Mouse (Mus musculus) CH12.LX (cell line): ENCODE measurements at regions not wholly inside any gene's neighbourhood (a gene's known extent, or its start where the extent isn't known, plus 50 kb on each side); places are given as distances from the start of the nearest gene placed in this dataset.

Experiments
- DNase-seq: peaks from one replicate; pipeline ENCODE4 v3.0.0-alpha.2; 2013; ENCODE audit errors: extremely low read depth
- H3K27ac ChIP-seq: 2 replicates; pipeline ENCODE4 v1.5.1; 2012; ENCODE audit warnings: low read depth, mild to moderate bottlenecking, control low read depth, moderate library complexity; ENCODE audit not compliant: insufficient read depth
- H3K27me3 ChIP-seq: replicated peaks from 2 replicates; pipeline ENCODE3; 2012; ENCODE audit warnings: inconsistent platforms
- H3K36me3 ChIP-seq, 2 experiments: replicated peaks in 1 of 2; 2 replicates each; pipeline versions ENCODE3 to v1.6.1; 2012; ENCODE audit warnings: inconsistent platforms in 1 of 2, low read length in 1 of 2, mild to moderate bottlenecking in 1 of 2, mixed read lengths in 1 of 2, moderate library complexity in 1 of 2; ENCODE audit not compliant: control insufficient read depth in 1 of 2, insufficient read depth in 1 of 2
- H3K4me1 ChIP-seq, 2 experiments: 2 replicates each; pipeline ENCODE4 v1.6.1; 2012; ENCODE audit warnings: inconsistent platforms in 1 of 2, moderate library complexity in 1 of 2; ENCODE audit not compliant: insufficient read depth in 2 of 2, control insufficient read depth in 1 of 2
- H3K4me2 ChIP-seq: 2 replicates; pipeline ENCODE4 v1.6.1; 2012; ENCODE audit warnings: low read depth, mild to moderate bottlenecking, control low read depth; ENCODE audit not compliant: poor library complexity, insufficient read depth, severe bottlenecking
- H3K4me3 ChIP-seq, 3 experiments: fragments of 150-350 bp in 1 of 3; sonication (generic) in 1 of 3; replicated peaks in 1 of 3; 2 replicates each; pipeline versions ENCODE3 to v1.5.1; 2011 to 2012; ENCODE audit warnings: low read depth in 2 of 3, low read length in 2 of 3, mild to moderate bottlenecking in 2 of 3, moderate library complexity in 2 of 3, control low read depth in 1 of 3, improper control_type of control experiment in 1 of 3, inconsistent platforms in 1 of 3, mixed read lengths in 1 of 3; ENCODE audit not compliant: poor library complexity in 1 of 3
- H3K79me2 ChIP-seq: replicated peaks from 2 replicates; pipeline ENCODE4 v1.6.1; 2012; ENCODE audit warnings: mild to moderate bottlenecking, moderate library complexity; ENCODE audit not compliant: control insufficient read depth, poor library complexity, insufficient read depth, severe bottlenecking; ENCODE audit errors: extremely low read depth
- H3K9ac ChIP-seq: 2 replicates; pipeline ENCODE4 v1.6.1; 2012; ENCODE audit warnings: low read depth, mild to moderate bottlenecking, control low read depth, moderate library complexity; ENCODE audit not compliant: insufficient read depth
- H3K9me3 ChIP-seq: replicated peaks from 2 replicates; pipeline ENCODE3; 2012; ENCODE audit warnings: low read length, inconsistent platforms, mixed read lengths
- CHD2 ChIP-seq: IDR thresholded peaks from 2 replicates; pipeline ENCODE4 v1.6.1; 2011; ENCODE audit warnings: low read length, improper control_type of control experiment
- CTCF ChIP-seq, 2 experiments: IDR thresholded peaks in 1 of 2; conservative IDR thresholded peaks in 1 of 2; 2 replicates each; pipeline ENCODE4 v1.5.1; 2011 to 2012; ENCODE audit warnings: low read depth in 2 of 2, low read length in 2 of 2, improper control_type of control experiment in 1 of 2, inconsistent platforms in 1 of 2, mild to moderate bottlenecking in 1 of 2, moderate library complexity in 1 of 2
- E2F4 ChIP-seq: IDR thresholded peaks from 2 replicates; pipeline ENCODE4 v1.6.1; 2011; ENCODE audit warnings: low read depth, low read length, improper control_type of control experiment; ENCODE audit not compliant: insufficient replicate concordance
- ELF1 ChIP-seq: IDR thresholded peaks from 2 replicates; pipeline ENCODE4 v1.6.1; 2014; ENCODE audit warnings: low read depth, mild to moderate bottlenecking, inconsistent platforms, low read length, improper control_type of control experiment
- EP300 ChIP-seq: IDR thresholded peaks from 2 replicates; pipeline ENCODE4 v1.6.1; 2011; ENCODE audit warnings: low read length, improper control_type of control experiment
- ETS1 ChIP-seq: conservative IDR thresholded peaks from 2 replicates; pipeline ENCODE4 v1.6.1; 2012; ENCODE audit warnings: low read depth, mild to moderate bottlenecking, inconsistent platforms, low read length, improper control_type of control experiment, moderate library complexity
- GABPA ChIP-seq: IDR thresholded peaks from 2 replicates; pipeline ENCODE4 v1.6.1; 2012; ENCODE audit warnings: low read depth, low read length, improper control_type of control experiment, inconsistent platforms; ENCODE audit not compliant: insufficient replicate concordance
- HCFC1 ChIP-seq: IDR thresholded peaks from 2 replicates; pipeline ENCODE4 v1.6.1; 2012; ENCODE audit warnings: low read depth, mild to moderate bottlenecking, inconsistent platforms, low read length, improper control_type of control experiment
- IRF4 ChIP-seq: IDR thresholded peaks from 2 replicates; pipeline ENCODE4 v1.6.1; 2014; ENCODE audit warnings: low read depth, mild to moderate bottlenecking, inconsistent platforms, low read length, improper control_type of control experiment
- JUND ChIP-seq: conservative IDR thresholded peaks from 2 replicates; pipeline ENCODE4 v1.6.1; 2011; ENCODE audit warnings: low read depth, low read length, improper control_type of control experiment
- MAFK ChIP-seq: IDR thresholded peaks from 2 replicates; pipeline ENCODE4 v1.6.1; 2011; ENCODE audit warnings: low read length, improper control_type of control experiment; ENCODE audit not compliant: insufficient replicate concordance
- MAX ChIP-seq: IDR thresholded peaks from 2 replicates; pipeline ENCODE4 v1.6.1; 2011; ENCODE audit warnings: low read length, improper control_type of control experiment
- MAZ ChIP-seq: IDR thresholded peaks from 2 replicates; pipeline ENCODE4 v1.6.1; 2012; ENCODE audit warnings: low read depth, mild to moderate bottlenecking, inconsistent platforms, low read length, improper control_type of control experiment, moderate library complexity
- MEF2A ChIP-seq: IDR thresholded peaks from 2 replicates; pipeline ENCODE4 v1.6.1; 2014; ENCODE audit warnings: low read depth, mild to moderate bottlenecking, inconsistent platforms, low read length, improper control_type of control experiment, borderline replicate concordance
- MXI1 ChIP-seq: IDR thresholded peaks from 2 replicates; pipeline ENCODE4 v1.6.1; 2011; ENCODE audit warnings: mild to moderate bottlenecking, low read depth, low read length, improper control_type of control experiment
- NRF1 ChIP-seq: IDR thresholded peaks from 2 replicates; pipeline ENCODE4 v1.6.1; 2014; ENCODE audit warnings: low read depth, mild to moderate bottlenecking, inconsistent platforms, low read length, improper control_type of control experiment, moderate library complexity
- PAX5 ChIP-seq: IDR thresholded peaks from 2 replicates; pipeline ENCODE4 v1.6.1; 2012; ENCODE audit warnings: low read length, inconsistent platforms, mixed read lengths
- POLR2AphosphoS2 ChIP-seq: IDR thresholded peaks from 2 replicates; pipeline ENCODE4 v1.6.1; 2011; ENCODE audit warnings: low read depth, low read length, improper control_type of control experiment
- RAD21 ChIP-seq: IDR thresholded peaks from 2 replicates; pipeline ENCODE4 v1.6.1; 2011; ENCODE audit warnings: low read depth, mild to moderate bottlenecking, low read length, improper control_type of control experiment, moderate library complexity
- RCOR1 ChIP-seq: conservative IDR thresholded peaks from 2 replicates; pipeline ENCODE4 v1.6.1; 2012; ENCODE audit warnings: low read depth, mild to moderate bottlenecking, inconsistent platforms, low read length, improper control_type of control experiment
- SIN3A ChIP-seq: IDR thresholded peaks from 2 replicates; pipeline ENCODE4 v1.6.1; 2012; ENCODE audit warnings: low read length, improper control_type of control experiment, inconsistent platforms
- UBTF ChIP-seq: IDR thresholded peaks from 2 replicates; pipeline ENCODE4 v1.6.1; 2012; ENCODE audit warnings: low read depth, mild to moderate bottlenecking, inconsistent platforms, low read length, improper control_type of control experiment, moderate library complexity
- USF2 ChIP-seq: conservative IDR thresholded peaks from 2 replicates; pipeline ENCODE4 v1.6.1; 2011; ENCODE audit warnings: low read depth, low read length, improper control_type of control experiment
- ZC3H11A ChIP-seq: IDR thresholded peaks from 2 replicates; pipeline ENCODE4 v1.6.1; 2012; ENCODE audit warnings: low read depth, mild to moderate bottlenecking, inconsistent platforms, low read length, improper control_type of control experiment
- ZKSCAN1 ChIP-seq: IDR thresholded peaks from 2 replicates; pipeline ENCODE4 v1.6.1; 2012; ENCODE audit warnings: low read depth, inconsistent platforms, low read length, improper control_type of control experiment, borderline replicate concordance
- dilution Hi-C: fragments of 300-500 bp; cut with MboI; formaldehyde crosslinking; loops from 2 replicates; pipeline ENCODE4 v1.14.3; 2020; ENCODE audit warnings: low sequenced_read_pairs; ENCODE audit not compliant: extremely low pct_unique_long_range_greater_than_20kb, extremely low pct_ligation_motif_present
- in situ Hi-C: fragments of 300-500 bp; cut with MboI; formaldehyde crosslinking; loops from 3 replicates; pipeline ENCODE4 v1.14.3; 2019; ENCODE audit warnings: low sequenced_read_pairs, low pct_ligation_motif_present, low pct_unique_long_range_greater_than_20kb, mixed read lengths

DNA sequence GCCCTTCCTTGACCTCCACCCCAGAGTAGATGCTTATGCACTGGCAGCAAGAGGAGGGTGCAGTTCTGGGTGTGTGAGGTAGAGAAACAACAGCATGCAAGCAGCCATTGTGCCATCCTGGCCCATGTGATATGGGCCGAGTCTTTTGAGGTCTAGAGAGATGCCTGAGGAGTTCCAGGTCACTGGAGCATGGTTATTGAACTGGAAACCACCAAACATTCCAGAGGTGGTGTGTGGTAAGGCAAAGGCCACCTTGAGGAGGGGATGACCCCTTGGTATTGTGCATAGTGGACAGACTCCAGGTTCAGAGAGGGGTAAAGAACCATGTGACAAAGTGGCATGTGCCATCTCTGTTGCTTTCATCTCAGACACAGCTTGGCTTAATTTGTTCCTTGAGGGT is 107.9 kb upstream of the Stc2 start:
- Histone ChIP-seq H3K4me1 (no peaks in the 10 kb centered on the region), H3K9me3 (no peaks in the 10 kb centered on the region), H3K4me3 (no peak overlapping the region), H3K4me2 (no peak overlapping the region), H3K27me3 (no peaks in the 10 kb centered on the region), H3K79me2 (no peaks in the 10 kb centered on the region), H3K36me3 (no peaks in the 10 kb centered on the region), H3K9ac (no peak overlapping the region), H3K27ac (no peak overlapping the region)
- in situ Hi-C loops (no loop called here), dilution Hi-C loops (no loop called here)
- TF ChIP-seq USF2 (no peak), RAD21 (no peak), ZKSCAN1 (no peak), SIN3A (no peak), MAX (no peak), CTCF (conservative IDR thresholded peaks at IDR 0.05 in 1 of 2, IDR thresholded peaks at IDR 0.05 in 1 of 2; ENCODE audit: low read depth in 2 of 2, low read length in 2 of 2) (no peak), ETS1 (no peak), CHD2 (no peak), E2F4 (no peak), EP300 (no peak), ZC3H11A (no peak), HCFC1 (no peak), MEF2A (no peak), MXI1 (no peak), IRF4 (no peak), NRF1 (no peak), GABPA (no peak), UBTF (no peak), JUND (no peak), ELF1 (no peak)
- no peak for DNase-seq

DNA sequence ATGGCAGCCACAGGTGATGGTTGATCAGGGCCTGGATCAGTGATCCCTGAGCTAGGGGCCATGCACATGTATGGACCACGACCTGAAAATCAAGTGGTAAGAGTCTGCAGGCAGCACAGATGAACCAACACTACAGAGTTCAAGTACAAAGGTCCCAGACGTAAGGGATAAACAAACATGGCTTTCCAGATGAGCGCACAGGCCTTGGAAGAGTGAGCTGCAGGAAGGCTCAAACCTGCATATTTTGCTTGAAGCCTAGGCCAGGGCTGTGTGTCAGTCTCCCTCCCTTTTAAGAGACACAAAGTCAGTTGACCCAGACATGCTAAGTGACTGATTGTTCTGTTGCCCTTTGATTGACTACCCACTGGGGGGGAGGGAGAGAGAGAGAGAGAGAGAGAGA is 107.2 kb upstream of the Stc2 start:
- no peak overlapping the region for H3K4me3 ChIP-seq
- in situ Hi-C loops = no loop called here
- H3K4me2 ChIP-seq = no peak overlapping the region
- no peak overlapping the region for H3K9ac ChIP-seq
- H3K27ac ChIP-seq = no peak overlapping the region
- H3K27me3 ChIP-seq = no peaks in the 10 kb centered on the region
- H3K4me1 ChIP-seq = no peaks in the 10 kb centered on the region
- no peak for DNase-seq
- no peaks in the 10 kb centered on the region for H3K79me2 ChIP-seq
- no peaks in the 10 kb centered on the region for H3K9me3 ChIP-seq
- dilution Hi-C loops = no loop called here
- TF ChIP-seq HCFC1 (no peak), RCOR1 (no peak), E2F4 (no peak), CTCF (conservative IDR thresholded peaks at IDR 0.05 in 1 of 2, IDR thresholded peaks at IDR 0.05 in 1 of 2; ENCODE audit: low read depth in 2 of 2, low read length in 2 of 2) (no peak), PAX5 (no peak), EP300 (no peak), RAD21 (no peak), JUND (no peak), UBTF (no peak), MAX (no peak), MAFK (no peak), ETS1 (no peak), POLR2AphosphoS2 (no peak), MAZ (no peak)
- TF ChIP-seq, all 38 proteins: peak for 0
- no peaks in the 10 kb centered on the region for H3K36me3 ChIP-seq
